Mouse (Mus musculus) bone marrow macrophage, adult 2 months (primary cell): Measurements from ENCODE around the gene Fgfr2. TPM values are rescaled to one million over a fixed set of nuclear protein-coding genes. Genes with fewer than 3 reads are reported as not detected.

Source experiments
- H3K27ac ChIP-seq: 2 replicates; pipeline ENCODE4 v1.5.1; 2012; ENCODE audit warnings: low read depth, low read length; ENCODE audit not compliant: insufficient read depth
- H3K4me1 ChIP-seq: 2 replicates; pipeline ENCODE4 v1.6.1; 2012; ENCODE audit warnings: low read length; ENCODE audit not compliant: control insufficient read depth, insufficient read depth
- H3K4me3 ChIP-seq: 2 replicates; pipeline ENCODE4 v1.5.1; 2012; ENCODE audit warnings: mild to moderate bottlenecking, low read length, moderate library complexity; ENCODE audit not compliant: insufficient read depth
- CTCF ChIP-seq: IDR thresholded peaks from 2 replicates; pipeline ENCODE4 v1.5.1; 2012; ENCODE audit warnings: low read depth, mild to moderate bottlenecking, low read length, moderate library complexity
- POLR2A ChIP-seq: IDR thresholded peaks from 2 replicates; pipeline ENCODE4 v1.6.1; 2012; ENCODE audit warnings: mild to moderate bottlenecking, low read depth, low read length, borderline replicate concordance
- polyA plus RNA-seq: library from polyadenylated mRNA; stranded (reverse); fragments of >200 nt; gene quantifications from 2 replicates; pipeline ENCODE4 v1.2.4, GENCODE M21; 2012; ENCODE audit not compliant: missing spikeins, insufficient read depth, insufficient read length

Gene Fgfr2
- polyA plus RNA-seq, 1 experiment, result 0.27 TPM

DNA sequence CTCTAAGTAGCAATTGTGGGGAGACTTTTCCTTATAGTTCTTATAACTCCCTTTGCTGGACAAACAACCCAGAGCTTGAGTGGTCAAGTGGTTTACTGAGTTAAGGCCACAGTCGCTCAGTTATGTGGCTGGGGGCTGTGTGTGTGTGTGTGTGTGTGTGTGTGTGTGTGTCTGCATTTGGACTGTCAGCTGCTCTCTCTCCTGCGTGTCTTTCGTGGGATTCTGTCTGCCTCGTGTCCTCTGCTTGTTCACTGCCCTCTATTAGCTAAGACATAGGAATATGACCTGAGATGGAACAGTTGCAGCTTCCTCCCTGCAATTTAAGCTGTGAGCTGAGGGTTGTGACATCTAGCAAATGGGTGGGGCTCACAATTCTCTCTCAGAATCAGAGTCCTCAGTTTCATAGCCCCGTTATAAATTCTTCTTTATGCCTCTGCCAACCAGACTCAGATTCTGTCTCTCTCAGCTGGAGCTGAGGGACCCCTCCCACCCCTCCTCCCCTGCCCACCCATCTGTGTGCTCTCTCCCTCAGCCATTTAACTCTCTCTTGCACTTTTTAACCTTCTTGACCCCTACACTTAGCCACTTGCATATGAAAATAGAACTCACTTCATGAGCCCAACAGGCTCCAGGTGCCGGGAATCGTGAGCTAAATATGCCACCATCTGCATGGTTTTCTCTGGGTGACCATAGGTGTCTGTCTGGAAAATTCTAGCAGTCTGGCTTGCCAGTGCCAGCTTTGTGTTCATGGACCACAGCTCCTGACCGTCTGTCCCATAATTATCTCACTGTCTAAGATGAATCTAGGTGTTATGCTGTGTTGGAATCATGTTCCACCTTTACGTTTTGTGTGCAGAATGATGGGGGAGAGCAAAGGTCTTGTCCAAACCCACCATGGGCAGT is 2413.5 kb downstream of the Fgfr2 start:
- Histone ChIP-seq H3K27ac (no peak overlapping the region), H3K4me3 (no peak overlapping the region)
- TF ChIP-seq CTCF (no peak), POLR2A (no peak)

DNA sequence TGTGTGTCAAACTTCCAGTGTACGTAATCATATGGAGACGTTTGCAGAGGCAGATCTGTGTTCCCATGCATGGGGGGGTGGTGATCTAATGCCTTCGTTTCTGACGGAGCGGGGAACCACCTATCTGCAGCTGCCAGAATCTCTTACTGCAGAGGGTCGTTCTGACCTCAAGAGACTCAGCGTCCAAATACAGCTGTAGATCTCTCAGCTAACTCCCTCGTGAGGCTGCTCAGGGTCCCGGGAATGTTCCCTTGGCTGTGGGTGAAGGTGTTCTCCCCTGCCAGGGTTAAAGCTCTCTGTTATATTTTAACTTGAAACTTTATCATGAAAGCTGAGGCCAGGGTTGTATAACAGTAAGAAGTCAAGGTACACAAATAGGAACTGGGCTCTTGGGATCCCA is 2414.2 kb downstream of the Fgfr2 start:
- no peak overlapping the region for H3K27ac ChIP-seq
- no peak overlapping the region for H3K4me3 ChIP-seq
- H3K4me1 ChIP-seq, result peaks cover 2% of the 10 kb centered on the region; the same call in 1 of the 2 replicates
- TF ChIP-seq POLR2A (no peak), CTCF (no peak)

More for the DNA sequence above, 2413.5 kb downstream of the Fgfr2 start:
- H3K4me1 ChIP-seq, result peaks cover 2% of the 10 kb centered on the region; the same call in 1 of the 2 replicates

DNA sequence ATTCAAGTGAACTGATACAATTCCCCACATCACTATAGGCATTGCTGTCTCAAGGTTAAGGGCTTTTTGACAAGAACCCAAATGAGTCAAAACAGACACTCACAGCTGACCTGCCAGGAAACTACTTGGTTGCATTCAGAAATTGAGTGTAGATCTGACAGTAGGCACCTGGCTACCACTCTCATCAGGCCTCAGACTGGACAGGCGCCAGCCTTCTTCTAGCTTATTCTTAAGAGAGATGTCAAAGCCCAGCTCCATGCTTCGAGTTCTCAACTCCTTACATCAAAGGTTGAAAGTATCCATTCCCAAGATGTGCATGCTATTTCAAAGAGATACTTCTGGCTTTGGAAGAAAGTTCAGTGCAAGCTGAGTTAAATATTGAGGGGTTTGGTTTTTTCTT is 2417.9 kb downstream of the Fgfr2 start:
- Histone ChIP-seq H3K4me3 (no peak overlapping the region), H3K4me1 (peaks cover 2% of the 10 kb centered on the region; the same call in 1 of the 2 replicates), H3K27ac (no peak overlapping the region)
- TF ChIP-seq POLR2A (no peak), CTCF (no peak)

DNA sequence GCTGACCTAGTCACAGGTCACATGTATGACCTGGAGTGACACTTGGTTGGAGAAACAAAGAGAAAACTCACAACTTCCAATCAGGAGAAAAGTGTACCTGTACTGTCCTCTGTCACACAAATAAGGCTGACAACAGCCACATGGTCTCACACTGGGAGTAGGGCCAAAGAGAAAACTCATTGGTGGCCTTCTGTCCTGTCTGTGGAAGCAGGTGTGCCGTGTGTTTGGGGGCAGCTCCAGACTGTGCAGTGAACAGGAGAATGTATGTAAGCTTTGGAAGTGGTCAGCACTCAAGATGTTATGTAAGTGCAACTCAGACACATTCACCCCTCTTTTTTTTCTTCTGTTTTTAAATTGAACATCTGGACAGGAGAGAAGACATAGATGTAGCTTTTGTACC is 2421.8 kb downstream of the Fgfr2 start:
- no peaks in the 10 kb centered on the region for H3K4me1 ChIP-seq
- no peak overlapping the region for H3K27ac ChIP-seq
- TF ChIP-seq POLR2A (no peak), CTCF (no peak)
- no peak overlapping the region for H3K4me3 ChIP-seq

DNA sequence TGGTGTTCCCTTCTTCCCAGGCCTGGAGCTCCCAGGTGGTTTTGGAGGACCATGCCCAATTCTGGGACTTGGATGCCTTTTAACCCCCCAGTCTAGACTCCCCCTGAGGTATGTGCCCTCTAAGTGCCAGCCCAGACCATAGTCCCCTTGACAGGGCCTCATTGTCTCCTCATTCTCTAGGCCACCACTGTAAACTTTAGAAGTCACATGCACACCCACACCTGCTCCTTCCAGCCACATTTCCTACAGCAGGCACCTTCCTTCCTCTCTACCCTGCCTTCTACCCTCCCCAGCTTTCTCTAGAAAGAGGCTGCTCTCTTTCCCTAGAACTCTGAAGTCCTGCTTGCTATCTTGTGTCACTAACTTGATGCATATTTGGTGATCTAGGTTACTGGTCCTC is 2424.7 kb downstream of the Fgfr2 start:
- Histone ChIP-seq H3K27ac (no peak overlapping the region), H3K4me3 (no peak overlapping the region), H3K4me1 (0 out of 2 replicates have a peak, but pooled peaks cover 5% of the 10 kb centered on the region)
- TF ChIP-seq POLR2A (no peak), CTCF (no peak)

DNA sequence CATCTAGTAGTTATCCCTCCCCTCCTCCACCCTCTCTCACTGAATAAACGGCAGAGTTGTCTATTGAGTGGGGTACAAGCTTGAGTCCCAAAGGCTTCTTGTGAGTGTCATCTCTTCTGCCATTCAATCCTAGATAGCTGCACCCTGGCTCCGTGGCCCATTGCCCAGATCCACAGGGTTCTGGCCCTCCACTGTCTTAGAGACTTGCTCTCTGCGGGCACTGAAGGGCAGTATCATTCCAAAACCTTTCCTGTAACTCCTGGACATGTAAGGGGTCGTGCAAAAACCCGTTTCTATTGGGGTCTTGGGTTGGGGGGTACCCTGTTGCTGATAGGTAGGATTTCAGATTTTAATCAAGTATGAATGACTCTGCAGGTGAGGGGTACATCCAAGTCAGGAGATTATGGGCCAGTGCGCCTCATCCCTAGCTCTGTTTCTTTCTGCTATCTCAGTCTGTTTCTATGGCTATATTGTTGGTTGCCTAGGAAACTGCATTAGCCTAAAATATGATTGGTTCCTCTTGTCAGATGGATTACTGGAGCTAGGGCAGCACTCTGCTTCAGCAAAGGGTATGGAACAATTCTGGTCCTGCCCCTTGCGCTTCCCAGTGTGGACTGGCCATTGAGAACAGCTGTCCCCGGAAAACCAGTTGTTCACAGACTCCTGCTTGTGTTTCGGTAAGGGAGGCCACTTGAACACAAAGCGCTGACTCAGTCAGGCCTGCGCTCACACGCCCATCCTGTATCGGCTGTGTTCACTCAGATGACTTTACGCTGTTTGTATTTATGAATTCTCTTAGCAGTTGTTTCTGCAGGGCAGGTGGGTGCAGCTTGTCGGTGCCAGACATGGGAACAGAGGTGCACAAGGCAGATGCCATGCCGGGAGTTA is 2426.6 kb downstream of the Fgfr2 start:
- H3K27ac ChIP-seq, result no peak overlapping the region
- no peak for TF ChIP-seq CTCF
- no peak for TF ChIP-seq POLR2A
- no peak overlapping the region for H3K4me3 ChIP-seq
- H3K4me1 ChIP-seq, result 0 out of 2 replicates have a peak, but pooled peaks cover 5% of the 10 kb centered on the region

DNA sequence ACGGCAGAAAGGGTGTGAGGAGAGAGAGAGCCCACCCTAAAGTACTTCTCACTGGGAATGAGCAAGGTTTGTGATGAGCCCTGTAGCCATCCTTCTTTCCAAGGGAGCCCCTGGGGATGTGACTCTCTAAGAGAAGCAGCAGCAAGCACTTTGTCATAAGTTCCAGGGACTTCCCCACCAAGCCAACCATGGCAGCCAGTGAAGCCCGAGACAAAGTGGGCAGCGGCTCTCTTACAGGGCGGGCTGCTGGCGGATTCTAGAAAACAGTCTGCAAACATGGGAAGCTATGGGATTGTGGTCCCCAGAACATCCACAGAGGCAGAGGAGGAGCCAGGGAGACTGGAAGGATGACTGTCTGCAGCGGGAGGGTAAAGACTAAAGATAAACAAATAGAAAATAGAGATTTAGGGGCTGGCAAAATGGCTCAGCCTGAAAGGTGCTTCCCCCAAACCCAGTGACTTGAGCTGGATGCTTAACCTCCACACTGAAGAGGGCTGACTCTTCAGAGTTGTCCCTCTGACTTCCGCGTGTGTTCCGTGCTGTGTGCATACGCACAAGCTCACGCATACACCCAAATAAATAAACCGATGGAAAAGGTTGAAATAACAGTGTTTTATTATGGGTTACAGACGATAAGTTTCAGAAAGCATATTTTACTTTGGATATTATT is 2427.3 kb downstream of the Fgfr2 start:
- Histone ChIP-seq H3K4me1 (0 out of 2 replicates have a peak, but pooled peaks cover 5% of the 10 kb centered on the region), H3K4me3 (no peak overlapping the region), H3K27ac (no peak overlapping the region)
- TF ChIP-seq CTCF, result no peak
- TF ChIP-seq POLR2A, result no peak

DNA sequence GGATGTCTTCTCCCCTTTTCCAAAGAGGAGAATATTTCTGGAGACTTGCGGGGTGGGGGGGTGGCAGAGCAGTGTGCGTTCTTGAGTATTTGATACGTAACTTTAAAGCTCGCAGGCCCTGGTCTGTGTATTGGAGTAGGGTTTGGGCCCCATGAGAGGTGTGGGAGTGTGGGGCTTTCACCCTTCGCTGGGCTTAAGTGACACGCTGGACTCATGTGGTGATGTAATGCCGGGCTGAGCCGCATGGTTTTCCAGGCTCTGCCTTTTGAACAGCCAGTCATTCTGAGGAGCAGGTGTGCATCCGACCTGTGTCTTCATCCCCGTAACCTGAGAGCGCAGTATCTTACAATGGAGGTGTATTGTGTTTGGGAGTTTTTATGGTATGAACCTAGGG is 2429.4 kb downstream of the Fgfr2 start:
- TF ChIP-seq CTCF (no peak), POLR2A (no peak)
- Histone ChIP-seq H3K27ac (no peak overlapping the region), H3K4me1 (0 out of 2 replicates have a peak, but pooled peaks cover 5% of the 10 kb centered on the region), H3K4me3 (no peak overlapping the region)

DNA sequence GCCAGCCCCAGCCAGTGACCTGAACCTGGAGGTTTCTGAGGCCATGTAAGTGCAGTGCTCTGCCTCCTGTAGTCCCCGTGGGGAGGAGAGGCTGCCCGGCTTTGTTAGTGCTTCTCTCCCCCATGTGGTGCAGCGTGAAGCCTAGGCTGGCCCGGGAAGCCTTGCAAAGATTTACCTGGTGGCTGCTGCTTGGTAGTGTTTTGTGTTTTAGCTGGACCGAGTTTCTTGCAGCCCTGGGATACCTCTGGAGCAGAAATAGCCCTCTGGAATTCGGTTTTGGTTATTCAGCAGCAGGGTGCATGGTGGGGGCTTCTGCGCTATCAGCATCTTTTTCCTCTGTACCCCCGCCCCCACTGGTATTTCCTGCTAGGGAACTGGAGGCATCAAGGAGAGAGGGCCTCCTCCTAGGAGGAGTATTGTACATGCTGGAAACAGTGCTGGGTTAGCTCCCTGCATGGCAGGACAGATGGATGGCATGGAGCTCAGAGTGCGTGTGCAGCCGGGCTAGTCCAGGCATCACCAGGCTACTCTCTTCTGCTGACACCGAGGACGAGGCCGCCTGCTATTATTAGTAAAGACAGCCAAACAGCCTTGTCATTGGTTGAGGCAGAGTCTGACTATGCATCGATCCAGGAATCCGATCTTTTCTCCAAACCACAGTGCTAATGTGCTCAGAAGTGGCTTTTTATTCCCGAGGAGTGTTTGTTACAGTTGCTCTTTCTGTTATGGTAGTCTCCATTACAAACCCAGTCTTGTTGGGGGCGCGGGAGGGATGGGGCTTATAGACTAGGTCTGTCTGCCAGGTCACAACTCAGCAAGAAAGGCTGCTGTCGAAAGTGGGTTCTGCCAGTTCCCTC is 2430.0 kb downstream of the Fgfr2 start:
- no peak overlapping the region for H3K4me3 ChIP-seq
- no peak overlapping the region for H3K27ac ChIP-seq
- 0 out of 2 replicates have a peak, but pooled peaks cover 5% of the 10 kb centered on the region for H3K4me1 ChIP-seq
- TF ChIP-seq POLR2A, result no peak
- no peak for TF ChIP-seq CTCF
